Mouse (Mus musculus) cerebellum, adult 2 months (tissue): ENCODE results near the gene Fen1.

ENCODE experiments used
- CTCF ChIP-seq: fragments of 200-500 bp; IDR thresholded peaks from 2 replicates; pipeline ENCODE4 v1.5.1; 2011; ENCODE audit warnings: low read depth, mild to moderate bottlenecking, control low read depth, low read length, moderate library complexity, borderline replicate concordance; ENCODE audit not compliant: insufficient read depth
- POLR2A ChIP-seq: fragments of 200-500 bp; IDR thresholded peaks from 2 replicates; pipeline ENCODE4 v1.6.1; 2011; ENCODE audit warnings: low read length, control low read depth, borderline replicate concordance; ENCODE audit not compliant: insufficient read depth

- TF ChIP-seq CTCF (no peak), POLR2A (no peak)
These were observed 29.0 kb downstream of the Fen1 start for GRCm38 (mm10) chr19:10174956-10175355.
